Mouse (Mus musculus) small intestine, adult 2 months (tissue): ENCODE results near the gene Gm21060. TPM values are rescaled to one million over a fixed set of nuclear protein-coding genes. Genes with fewer than 3 reads are reported as not detected.
A peak's percentile ranks its signal among the peaks of the same experiment; 100 is the strongest.
"Not testable (repeated sequence)": the region's sequence is repeated elsewhere in the genome, so short reads cannot be mapped to it uniquely, and the experiment has no call there.

Experiments used
- H3K27ac ChIP-seq: fragments of 200-500 bp; 2 replicates; pipeline ENCODE4 v1.5.1; 2012; ENCODE audit warnings: low read depth, low read length, control low read depth, inconsistent platforms; ENCODE audit not compliant: insufficient read depth
- H3K27me3 ChIP-seq: fragments of 200-500 bp; 2 replicates; pipeline ENCODE4 v1.6.1; 2012; ENCODE audit warnings: mild to moderate bottlenecking, moderate library complexity, low read length, inconsistent platforms; ENCODE audit not compliant: control insufficient read depth, insufficient read depth
- H3K36me3 ChIP-seq: fragments of 200-500 bp; 2 replicates; pipeline ENCODE4 v1.6.1; 2012; ENCODE audit warnings: mild to moderate bottlenecking, low read length, control low read depth, inconsistent platforms; ENCODE audit not compliant: control insufficient read depth, insufficient read depth
- H3K4me1 ChIP-seq: fragments of 200-500 bp; 2 replicates; pipeline ENCODE4 v1.6.1; 2012; ENCODE audit warnings: low read length, inconsistent platforms, mixed read lengths; ENCODE audit not compliant: control insufficient read depth, insufficient read depth, insufficient read length
- H3K4me3 ChIP-seq: fragments of 200-500 bp; 2 replicates; pipeline ENCODE4 v1.5.1; 2012; ENCODE audit warnings: low read depth, mild to moderate bottlenecking, control low read depth, inconsistent platforms, low read length, moderate library complexity
- CTCF ChIP-seq: fragments of 200-500 bp; IDR thresholded peaks from 2 replicates; pipeline ENCODE4 v1.5.1; 2012; ENCODE audit warnings: low read depth, mild to moderate bottlenecking, control low read depth, inconsistent platforms, low read length, moderate library complexity, mixed read lengths; ENCODE audit not compliant: insufficient replicate concordance, insufficient read length; ENCODE audit errors: extremely low read depth
- POLR2A ChIP-seq: fragments of 200-500 bp; IDR thresholded peaks from 2 replicates; pipeline ENCODE4 v1.6.1; 2012; ENCODE audit warnings: low read depth, mild to moderate bottlenecking, control low read depth, inconsistent platforms, low read length, moderate library complexity
- WGBS: fragments of 180-500 bp; shearing (Covaris S2); methylation state at CpG from one replicate; pipeline ENCODE4 v1.1.7; 2018; 5-methylcytosine and 5-hydroxymethylcytosine counted together
- polyA plus RNA-seq: library from polyadenylated mRNA; depleted of rRNA; stranded (reverse); fragments of >200 nt; gene quantifications from 2 replicates; pipeline ENCODE4 v1.2.3, GENCODE M21; 2012; rRNA removed

Gm21060 gene
- polyA plus RNA-seq, 1 experiment, result not detected

GRCm38 (mm10) chr19:61257733-61258132 lies 39.1 kb downstream of the Gm21060 start:
- no peak overlapping the region for H3K27ac ChIP-seq
- TF ChIP-seq POLR2A (no peak), CTCF (no peak)
- peaks cover 2% of the 10 kb centered on the region; the same call in 1 of the 2 replicates for H3K4me1 ChIP-seq
- H3K36me3 ChIP-seq, result no peaks in the 10 kb centered on the region
- H3K4me3 ChIP-seq, result no peak overlapping the region
- no peaks in the 10 kb centered on the region for H3K27me3 ChIP-seq
- WGBS, result 94% methylated on average over 18 of the region's 18 CpGs

GRCm38 (mm10) chr19:61256166-61256887 lies 40.5 kb downstream of the Gm21060 start:
- no peaks in the 10 kb centered on the region; the same call in 1 of the 2 replicates for H3K4me1 ChIP-seq
- WGBS, result 82% methylated on average over 7 of the region's 7 CpGs
- no peaks in the 10 kb centered on the region for H3K36me3 ChIP-seq
- no peaks in the 10 kb centered on the region for H3K27me3 ChIP-seq
- TF ChIP-seq POLR2A (no peak), CTCF (no peak)
- H3K4me3 ChIP-seq, result no peak overlapping the region
- no peak overlapping the region for H3K27ac ChIP-seq

- 31% methylated on average over 4 of the region's 4 CpGs for WGBS
- H3K27me3 ChIP-seq, H3K4me3 ChIP-seq, H3K4me1 ChIP-seq, H3K36me3 ChIP-seq: not testable (repeated sequence)
- 0 out of 2 replicates have a peak overlapping the region, but pooled peaks have one; percentile 35 for H3K27ac ChIP-seq
Observed at GRCm38 (mm10) chr19:61247334-61247733, 49.5 kb downstream of the Gm21060 start.

Other genes with a start within 250 kb of the Gm21060 start
- 1.9 and 2.7 TPM in 2 replicates for gene Zfp950, start 156.2 kb downstream of the Gm21060 start, polyA plus RNA-seq
- not detected in 2 replicates for gene Gm7102, start 120.8 kb downstream of the Gm21060 start, polyA plus RNA-seq
- not detected in 2 replicates for gene Gm6020, start 113.2 kb downstream of the Gm21060 start, polyA plus RNA-seq
- gene Csf2ra, start 68.6 kb downstream of the Gm21060 start, polyA plus RNA-seq, result 84.2 and 140 TPM in 2 replicates